Mouse (Mus musculus): ENCODE results near the gene Kcnj12. TPM values are rescaled to one million over a fixed set of nuclear protein-coding genes. Genes with fewer than 3 reads are reported as not detected.

Gene Kcnj12
- polyA plus RNA-seq, 1 experiment from 2014 or later, result 0.10 TPM

GRCm38 (mm10) chr11:61004046-61004445, 18.3 kb upstream of the Kcnj12 start:
- Histone ChIP-seq H3K4me2 (no peak overlapping the region), H3K9me3 (replicated peaks) (no peaks in the 10 kb centered on the region), H3K36me3 (no peaks in the 10 kb centered on the region), H3K4me1 (replicated peaks) (no peaks in the 10 kb centered on the region), H3K9ac (no peak overlapping the region), H3K27ac (no peak overlapping the region), H3K4me3 (replicated peaks) (no peak overlapping the region), H3K27me3 (no peaks in the 10 kb centered on the region)
- DNase-seq (no peak), ATAC-seq (ENCODE audit: low read depth) (no peak)
- WGBS (ENCODE audit: insufficient replicate concordance), result 58% methylated on average over 4 of the region's 4 CpGs

GRCm38 (mm10) chr11:61004781-61005180, 17.6 kb upstream of the Kcnj12 start:
- Histone ChIP-seq H3K27ac (no peak overlapping the region), H3K4me3 (replicated peaks) (no peak overlapping the region), H3K36me3 (no peaks in the 10 kb centered on the region), H3K9ac (no peak overlapping the region), H3K27me3 (no peaks in the 10 kb centered on the region), H3K9me3 (replicated peaks) (no peaks in the 10 kb centered on the region), H3K4me2 (no peak overlapping the region), H3K4me1 (replicated peaks) (no peaks in the 10 kb centered on the region)
- 56% methylated on average over 5 of the region's 5 CpGs for WGBS (ENCODE audit: insufficient replicate concordance)
- DNase-seq (no peak), ATAC-seq (ENCODE audit: low read depth) (no peak)

GRCm38 (mm10) chr11:61005345-61005744, 17.0 kb upstream of the Kcnj12 start:
- H3K4me2 ChIP-seq, result no peak overlapping the region
- H3K9me3 ChIP-seq (replicated peaks), result no peaks in the 10 kb centered on the region
- H3K27me3 ChIP-seq, result no peaks in the 10 kb centered on the region
- DNase-seq, result no peak
- no peaks in the 10 kb centered on the region for H3K36me3 ChIP-seq
- H3K4me3 ChIP-seq (replicated peaks), result no peak overlapping the region
- ATAC-seq (ENCODE audit: low read depth), result no peak
- no peak overlapping the region for H3K27ac ChIP-seq
- 44% methylated on average over 6 of the region's 6 CpGs for WGBS (ENCODE audit: insufficient replicate concordance)
- H3K4me1 ChIP-seq (replicated peaks), result no peaks in the 10 kb centered on the region
- no peak overlapping the region for H3K9ac ChIP-seq

- DNase-seq, result no peak
- H3K9ac ChIP-seq, result no peak overlapping the region
- 45% methylated on average over 9 of the region's 9 CpGs for WGBS (ENCODE audit: insufficient replicate concordance)
These were observed 10.5 kb upstream of the Kcnj12 start for GRCm38 (mm10) chr11:61011736-61012294.

GRCm38 (mm10) chr11:61016866-61017398, 5.4 kb upstream of the Kcnj12 start:
- Histone ChIP-seq H3K27me3 (peaks cover 52% of the 10 kb centered on the region), H3K4me3 (replicated peaks) (no peak overlapping the region), H3K27ac (no peak overlapping the region), H3K4me1 (replicated peaks) (no peaks in the 10 kb centered on the region), H3K9ac (no peak overlapping the region), H3K36me3 (no peaks in the 10 kb centered on the region), H3K4me2 (no peak overlapping the region), H3K9me3 (replicated peaks) (no peaks in the 10 kb centered on the region)
- ATAC-seq (ENCODE audit: low read depth) (no peak), DNase-seq (no peak)
- 26% methylated on average over 8 of the region's 8 CpGs for WGBS (ENCODE audit: insufficient replicate concordance)

More at GRCm38 (mm10) chr11:61011736-61012294, 10.5 kb upstream of the Kcnj12 start:
- no peaks in the 10 kb centered on the region for H3K36me3 ChIP-seq
- H3K9me3 ChIP-seq (replicated peaks), result no peaks in the 10 kb centered on the region
- H3K27me3 ChIP-seq, result peaks cover 4% of the 10 kb centered on the region; the same call in 1 of the 2 replicates
- no peak for ATAC-seq (ENCODE audit: low read depth)
- H3K27ac ChIP-seq, result no peak overlapping the region
- no peaks in the 10 kb centered on the region for H3K4me1 ChIP-seq (replicated peaks)
- H3K4me2 ChIP-seq, result no peak overlapping the region
- H3K4me3 ChIP-seq (replicated peaks), result no peak overlapping the region

- DNase-seq (no peak), ATAC-seq (ENCODE audit: low read depth) (no peak)
- Histone ChIP-seq H3K9ac (no peak overlapping the region), H3K9me3 (replicated peaks) (no peaks in the 10 kb centered on the region), H3K27me3 (peaks cover 86% of the 10 kb centered on the region), H3K27ac (no peak overlapping the region), H3K4me1 (replicated peaks) (no peaks in the 10 kb centered on the region), H3K4me2 (no peak overlapping the region), H3K4me3 (replicated peaks) (no peak overlapping the region), H3K36me3 (no peaks in the 10 kb centered on the region)
- 61% methylated on average over 5 of the region's 5 CpGs for WGBS (ENCODE audit: insufficient replicate concordance)
These were observed 1.2 kb upstream of the Kcnj12 start for GRCm38 (mm10) chr11:61021129-61021528.

GRCm38 (mm10) chr11:61021676-61022549, 451 bp upstream of the Kcnj12 start:
- Histone ChIP-seq H3K4me1 (replicated peaks) (no peaks in the 10 kb centered on the region), H3K27me3 (peaks cover 88% of the 10 kb centered on the region), H3K27ac (no peak overlapping the region), H3K9ac (no peak overlapping the region), H3K9me3 (replicated peaks) (no peaks in the 10 kb centered on the region), H3K36me3 (no peaks in the 10 kb centered on the region), H3K4me2 (peak overlapping the region; percentile 62), H3K4me3 (replicated peaks) (peak overlapping the region; percentile 48)
- DNase-seq (no peak), ATAC-seq (ENCODE audit: low read depth) (no peak)
- 3% methylated on average over 68 of the region's 68 CpGs for WGBS (ENCODE audit: insufficient replicate concordance)

GRCm38 (mm10) chr11:61023416-61024200, 1.2 kb downstream of the Kcnj12 start:
- ATAC-seq (ENCODE audit: low read depth), result no peak
- no peak overlapping the region for H3K4me2 ChIP-seq
- H3K9ac ChIP-seq, result no peak overlapping the region
- H3K9me3 ChIP-seq (replicated peaks), result no peaks in the 10 kb centered on the region
- WGBS (ENCODE audit: insufficient replicate concordance), result 31% methylated on average over 9 of the region's 9 CpGs
- H3K4me1 ChIP-seq (replicated peaks), result no peaks in the 10 kb centered on the region
- DNase-seq, result no peak
- no peaks in the 10 kb centered on the region for H3K36me3 ChIP-seq
- no peak overlapping the region for H3K4me3 ChIP-seq (replicated peaks)
- peaks cover 80% of the 10 kb centered on the region for H3K27me3 ChIP-seq
- no peak overlapping the region for H3K27ac ChIP-seq

- DNase-seq (no peak), ATAC-seq (ENCODE audit: low read depth) (no peak)
- 67% methylated on average over 6 of the region's 6 CpGs for WGBS (ENCODE audit: insufficient replicate concordance)
- Histone ChIP-seq H3K9ac (no peak overlapping the region), H3K27me3 (peaks cover 72% of the 10 kb centered on the region), H3K4me2 (no peak overlapping the region), H3K4me1 (replicated peaks) (no peaks in the 10 kb centered on the region), H3K27ac (no peak overlapping the region), H3K4me3 (replicated peaks) (no peak overlapping the region), H3K36me3 (no peaks in the 10 kb centered on the region), H3K9me3 (replicated peaks) (no peaks in the 10 kb centered on the region)
These were observed 2.0 kb downstream of the Kcnj12 start for GRCm38 (mm10) chr11:61024388-61024787.

- Histone ChIP-seq H3K27ac (no peak overlapping the region), H3K4me2 (no peak overlapping the region), H3K27me3 (peaks cover 66% of the 10 kb centered on the region), H3K36me3 (no peaks in the 10 kb centered on the region), H3K9ac (no peak overlapping the region), H3K9me3 (replicated peaks) (no peaks in the 10 kb centered on the region), H3K4me1 (replicated peaks) (no peaks in the 10 kb centered on the region), H3K4me3 (replicated peaks) (no peak overlapping the region)
- ATAC-seq (ENCODE audit: low read depth) (no peak), DNase-seq (no peak)
- 61% methylated on average over 6 of the region's 6 CpGs for WGBS (ENCODE audit: insufficient replicate concordance)
These were observed 2.6 kb downstream of the Kcnj12 start for GRCm38 (mm10) chr11:61024996-61025395.

GRCm38 (mm10) chr11:61025594-61025993, 3.2 kb downstream of the Kcnj12 start:
- H3K9ac ChIP-seq, result no peak overlapping the region
- no peak overlapping the region for H3K4me2 ChIP-seq
- DNase-seq (no peak), ATAC-seq (ENCODE audit: low read depth) (no peak)
- no peaks in the 10 kb centered on the region for H3K36me3 ChIP-seq
- H3K27me3 ChIP-seq, result peaks cover 60% of the 10 kb centered on the region
- 51% methylated on average over 7 of the region's 7 CpGs for WGBS (ENCODE audit: insufficient replicate concordance)
- H3K27ac ChIP-seq, result no peak overlapping the region
- no peaks in the 10 kb centered on the region for H3K9me3 ChIP-seq (replicated peaks)
- no peaks in the 10 kb centered on the region for H3K4me1 ChIP-seq (replicated peaks)
- H3K4me3 ChIP-seq (replicated peaks), result no peak overlapping the region
